Mouse (Mus musculus) midbrain, embryonic 10.5 days (tissue): ENCODE results near the gene Ptprh. TPM values are rescaled to one million over a fixed set of nuclear protein-coding genes. Genes with fewer than 3 reads are reported as not detected.
"Not testable (repeated sequence)": the region's sequence is repeated elsewhere in the genome, so short reads cannot be mapped to it uniquely, and the experiment has no call there.

Experiments used
- DNase-seq: peaks from one replicate; pipeline ENCODE4 v3.0.0-alpha.2; 2017; ENCODE audit warnings: low spot score
- H3K27ac ChIP-seq: fragments of 300-500 bp; sonication (generic); replicated peaks from 2 replicates; pipeline ENCODE4 v1.5.1; 2016; ENCODE audit warnings: mild to moderate bottlenecking
- H3K27me3 ChIP-seq: fragments of 300-500 bp; sonication (generic); 2 replicates; pipeline ENCODE4 v1.6.1; 2016; ENCODE audit warnings: low read depth, mild to moderate bottlenecking; ENCODE audit not compliant: poor library complexity, severe bottlenecking
- H3K36me3 ChIP-seq: fragments of 300-500 bp; sonication (generic); 2 replicates; pipeline ENCODE4 v1.6.1; 2016; ENCODE audit warnings: mild to moderate bottlenecking, moderate library complexity
- H3K4me1 ChIP-seq: fragments of 300-500 bp; sonication (generic); 2 replicates; pipeline ENCODE4 v1.6.1; 2016
- H3K4me3 ChIP-seq: fragments of 300-500 bp; sonication (generic); 2 replicates; pipeline ENCODE4 v1.5.1; 2016; ENCODE audit warnings: mild to moderate bottlenecking, moderate library complexity
- H3K9me3 ChIP-seq: fragments of 300-500 bp; sonication (generic); replicated peaks from 2 replicates; pipeline ENCODE4 v1.6.1; 2016; ENCODE audit warnings: mild to moderate bottlenecking
- WGBS: fragments of 180-500 bp; shearing (Covaris S2); methylation state at CpG from one replicate; pipeline ENCODE4 v1.1.7; 2016; 5-methylcytosine and 5-hydroxymethylcytosine counted together
- polyA plus RNA-seq: library from polyadenylated mRNA; unstranded; fragments of >200 nt; fragmentation: Nextera tagmentation; extraction: Ambion mirVana; gene quantifications from 2 replicates; pipeline ENCODE4 v1.2.1, GENCODE M21; 2016

Gene Ptprh
- polyA plus RNA-seq, 1 experiment from 2014 or later, result not detected

GRCm38 (mm10) chr7:4625928-4626327, 22.1 kb upstream of the Ptprh start:
- Histone ChIP-seq H3K36me3 (peaks cover 31% of the 10 kb centered on the region), H3K4me1 (no peaks in the 10 kb centered on the region), H3K9me3 (no peaks in the 10 kb centered on the region), H3K27me3 (no peaks in the 10 kb centered on the region), H3K4me3 (no peak overlapping the region), H3K27ac (no peak overlapping the region)
- DNase-seq, result no peak
- 88% methylated on average over 2 of the region's 2 CpGs for WGBS

- Histone ChIP-seq H3K4me1 (no peaks in the 10 kb centered on the region), H3K9me3 (no peaks in the 10 kb centered on the region), H3K4me3 (no peak overlapping the region), H3K27ac (no peak overlapping the region), H3K27me3 (no peaks in the 10 kb centered on the region), H3K36me3 (peaks cover 15% of the 10 kb centered on the region)
- DNase-seq, result no peak
- WGBS, result 42% methylated on average over 1 of the region's 1 CpGs
Observed at GRCm38 (mm10) chr7:4624343-4624742, 20.5 kb upstream of the Ptprh start.

- Histone ChIP-seq H3K27me3 (no peaks in the 10 kb centered on the region), H3K4me1 (no peaks in the 10 kb centered on the region), H3K4me3 (no peak overlapping the region), H3K27ac (no peak overlapping the region), H3K36me3 (peaks cover 8% of the 10 kb centered on the region), H3K9me3 (no peaks in the 10 kb centered on the region)
- WGBS, result 39% methylated on average over 4 of the region's 4 CpGs
- peak; percentile 34 for DNase-seq
Observed at GRCm38 (mm10) chr7:4623544-4624189, 19.8 kb upstream of the Ptprh start.

- 32% methylated on average over 1 of the region's 1 CpGs for WGBS
- Histone ChIP-seq H3K36me3 (no peaks in the 10 kb centered on the region), H3K27me3 (no peaks in the 10 kb centered on the region), H3K9me3 (no peaks in the 10 kb centered on the region), H3K4me3 (no peak overlapping the region), H3K27ac (no peak overlapping the region), H3K4me1 (no peaks in the 10 kb centered on the region)
- peak; percentile 25 for DNase-seq
Observed at GRCm38 (mm10) chr7:4619979-4620378, 16.1 kb upstream of the Ptprh start.

- H3K36me3 ChIP-seq, result no peaks in the 10 kb centered on the region
- H3K27ac ChIP-seq, result no peak overlapping the region
- H3K4me1 ChIP-seq, result no peaks in the 10 kb centered on the region
- DNase-seq, result no peak
- no peaks in the 10 kb centered on the region for H3K9me3 ChIP-seq
- WGBS, result 85% methylated on average over 14 of the region's 14 CpGs
- H3K4me3 ChIP-seq, result no peak overlapping the region
- no peaks in the 10 kb centered on the region for H3K27me3 ChIP-seq
Observed at GRCm38 (mm10) chr7:4613740-4614403, 10.0 kb upstream of the Ptprh start.

- no peaks in the 10 kb centered on the region for H3K36me3 ChIP-seq
- H3K27me3 ChIP-seq, result no peaks in the 10 kb centered on the region
- DNase-seq, result no peak
- H3K9me3 ChIP-seq, result no peaks in the 10 kb centered on the region
- WGBS, result 85% methylated on average over 1 of the region's 1 CpGs
- H3K4me1 ChIP-seq, result no peaks in the 10 kb centered on the region
- H3K27ac ChIP-seq, result no peak overlapping the region
- no peak overlapping the region for H3K4me3 ChIP-seq
Observed at GRCm38 (mm10) chr7:4612956-4613355, 9.1 kb upstream of the Ptprh start.

GRCm38 (mm10) chr7:4612386-4612785, 8.5 kb upstream of the Ptprh start:
- H3K9me3 ChIP-seq, result no peaks in the 10 kb centered on the region
- no peaks in the 10 kb centered on the region for H3K4me1 ChIP-seq
- 70% methylated on average over 8 of the region's 8 CpGs for WGBS

GRCm38 (mm10) chr7:4611921-4612341, 8.1 kb upstream of the Ptprh start:
- no peaks in the 10 kb centered on the region for H3K27me3 ChIP-seq
- no peak overlapping the region for H3K27ac ChIP-seq
- no peaks in the 10 kb centered on the region for H3K36me3 ChIP-seq
- H3K4me1 ChIP-seq, result no peaks in the 10 kb centered on the region
- H3K9me3 ChIP-seq, result no peaks in the 10 kb centered on the region
- WGBS, result 88% methylated on average over 12 of the region's 12 CpGs
- DNase-seq, result no peak
- no peak overlapping the region for H3K4me3 ChIP-seq

More at GRCm38 (mm10) chr7:4612386-4612785, 8.5 kb upstream of the Ptprh start:
- Histone ChIP-seq H3K36me3 (no peaks in the 10 kb centered on the region), H3K27me3 (no peaks in the 10 kb centered on the region), H3K27ac (no peak overlapping the region), H3K4me3 (no peak overlapping the region)
- no peak for DNase-seq

- Histone ChIP-seq H3K36me3 (no peaks in the 10 kb centered on the region), H3K27me3 (no peaks in the 10 kb centered on the region), H3K9me3 (no peaks in the 10 kb centered on the region), H3K4me1 (no peaks in the 10 kb centered on the region), H3K4me3 (no peak overlapping the region), H3K27ac (no peak overlapping the region)
- no peak for DNase-seq
- WGBS, result 85% methylated on average over 12 of the region's 12 CpGs
Observed at GRCm38 (mm10) chr7:4611511-4611910, 7.7 kb upstream of the Ptprh start.

GRCm38 (mm10) chr7:4608002-4608401, 4.2 kb upstream of the Ptprh start:
- WGBS, result 73% methylated on average over 5 of the region's 5 CpGs

GRCm38 (mm10) chr7:4602969-4603368, 872 bp downstream of the Ptprh start:
- Histone ChIP-seq H3K27me3 (no peaks in the 10 kb centered on the region), H3K4me1 (no peaks in the 10 kb centered on the region), H3K9me3 (peaks cover 11% of the 10 kb centered on the region; the same call in 1 of the 2 replicates), H3K27ac (no peak overlapping the region), H3K36me3 (no peaks in the 10 kb centered on the region), H3K4me3 (no peak overlapping the region)
- WGBS, result 90% methylated on average over 6 of the region's 6 CpGs
- DNase-seq, result no peak

More at GRCm38 (mm10) chr7:4608002-4608401, 4.2 kb upstream of the Ptprh start:
- H3K27ac ChIP-seq, result no peak overlapping the region
- H3K4me1 ChIP-seq, result no peaks in the 10 kb centered on the region
- DNase-seq, result no peak
- H3K27me3 ChIP-seq, result no peaks in the 10 kb centered on the region
- no peaks in the 10 kb centered on the region for H3K9me3 ChIP-seq
- no peak overlapping the region for H3K4me3 ChIP-seq
- H3K36me3 ChIP-seq, result no peaks in the 10 kb centered on the region

GRCm38 (mm10) chr7:4597046-4597445, 6.8 kb downstream of the Ptprh start:
- DNase-seq, H3K27ac ChIP-seq, H3K4me1 ChIP-seq, H3K4me3 ChIP-seq, H3K27me3 ChIP-seq, H3K36me3 ChIP-seq: not testable (repeated sequence)
- H3K9me3 ChIP-seq, result peaks cover 18% of the 10 kb centered on the region; the same call in 1 of the 2 replicates
- WGBS, result 75% methylated on average over 4 of the region's 4 CpGs

GRCm38 (mm10) chr7:4581481-4581880, 22.4 kb downstream of the Ptprh start:
- H3K4me1 ChIP-seq, H3K4me3 ChIP-seq, H3K36me3 ChIP-seq, DNase-seq, H3K27me3 ChIP-seq, H3K27ac ChIP-seq, H3K9me3 ChIP-seq: not testable (repeated sequence)
- WGBS, result 80% methylated on average over 3 of the region's 3 CpGs
